Comparison of ENCODE assay signal across 8 mouse cellular contexts in genomic region chr1:105971490-105972170, GRCm38 (mm10). TPM values are rescaled to one million over a fixed set of nuclear protein-coding genes. Genes with fewer than 3 reads are reported as not detected.
DNase-seq lines count a peak whose midpoint lies in the region; ATAC-seq and TF ChIP-seq lines count a peak whose summit lies in the region.
"Had no signal": no experiment of that assay in that cellular context is flagged by ENCODE, and none has a peak within 500 bp of the region (broad histone marks: within the 10 kb centered on the region; RNA-seq: fewer than 3 reads in every experiment).

No protein-coding gene starts in this region.

- H3K4me1 ChIP-seq in CH12.LX (ENCODE audit: control insufficient read depth in 1 of 2, insufficient read depth in 2 of 2), result peaks cover 3 to 36% of the 10 kb centered on the region in 2 experiments; a peak in 2 of 4 replicates
- no peaks in the 10 kb centered on the region for H3K4me1 ChIP-seq in lung, embryonic 14.5 days (ENCODE audit: insufficient read depth)

- peak overlapping the region; percentile 43 for H3K4me2 ChIP-seq in CH12.LX (ENCODE audit: insufficient read depth, low read depth, poor library complexity, severe bottlenecking)
- H3K4me2 ChIP-seq in lung, embryonic 14.5 days, result peak overlapping the region; percentile 53
- H3K4me2 ChIP-seq: embryonic facial prominence, embryonic 12.5 days had no signal

- TF ChIP-seq EP300 in CH12.LX (IDR thresholded peaks at IDR 0.05; ENCODE audit: low read length), result peak; percentile 87

- in situ Hi-C loops in CH12.LX (cut with MboI; ENCODE audit: low pct_ligation_motif_present, low pct_unique_long_range_greater_than_20kb, low sequenced_read_pairs), result no loop called here

- H3K27ac ChIP-seq in CH12.LX (ENCODE audit: insufficient read depth, low read depth), result no peak overlapping the region
- H3K27ac ChIP-seq in lung, embryonic 14.5 days (ENCODE audit: low read depth), result no peak overlapping the region
- H3K27ac ChIP-seq: embryonic facial prominence, embryonic 12.5 days had no signal

- ATAC-seq in lung, embryonic 14.5 days (ENCODE audit: insufficient read depth), result no peak; the same call in 1 of the 2 replicates

- dilution Hi-C loops in CH12.LX (cut with MboI; ENCODE audit: extremely low pct_ligation_motif_present, extremely low pct_unique_long_range_greater_than_20kb, low sequenced_read_pairs), result no loop called here

- H3K27me3 ChIP-seq in CH12.LX (replicated peaks), result no peaks in the 10 kb centered on the region
- no peaks in the 10 kb centered on the region for H3K27me3 ChIP-seq in lung, embryonic 14.5 days (ENCODE audit: insufficient read depth, low read length)
- H3K27me3 ChIP-seq: embryonic facial prominence, embryonic 12.5 days had no signal

- H3K79me2 ChIP-seq in CH12.LX (replicated peaks; ENCODE audit: control insufficient read depth, extremely low read depth, insufficient read depth, poor library complexity, severe bottlenecking), result no peaks in the 10 kb centered on the region

- no peaks in the 10 kb centered on the region for H3K9me3 ChIP-seq in CH12.LX (replicated peaks; ENCODE audit: low read length)
- H3K9me3 ChIP-seq in lung, embryonic 14.5 days (ENCODE audit: low read depth, low read length), result no peaks in the 10 kb centered on the region
- H3K9me3 ChIP-seq: embryonic facial prominence, embryonic 12.5 days had no signal

- H3K36me3 ChIP-seq in CH12.LX (replicated peaks in 1 of 2; ENCODE audit: control insufficient read depth in 1 of 2, insufficient read depth in 1 of 2, low read length in 1 of 2), result no peaks in the 10 kb centered on the region
- no peaks in the 10 kb centered on the region for H3K36me3 ChIP-seq in lung, embryonic 14.5 days (ENCODE audit: insufficient read depth)
- H3K36me3 ChIP-seq: embryonic facial prominence, embryonic 12.5 days had no signal

- no peak for TF ChIP-seq POLR2A in CH12.LX (IDR thresholded peaks at IDR 0.05; ENCODE audit: low read depth, low read length)

- no peak overlapping the region for H3K9ac ChIP-seq in CH12.LX (ENCODE audit: insufficient read depth, low read depth)
- H3K9ac ChIP-seq in lung, embryonic 14.5 days, result peak overlapping the region; percentile 31; the same call in 1 of the 2 replicates
- H3K9ac ChIP-seq: embryonic facial prominence, embryonic 12.5 days had no signal

- H3K4me3 ChIP-seq in CH12.LX (replicated peaks in 1 of 3; ENCODE audit: low read depth in 2 of 3, low read length in 2 of 3, poor library complexity in 1 of 3), result no peak overlapping the region
- H3K4me3 ChIP-seq in lung, embryonic 14.5 days (ENCODE audit: low read depth, low read length), result peak overlapping the region; percentile 3; the same call in 1 of the 2 replicates
- H3K4me3 ChIP-seq: embryonic facial prominence, embryonic 12.5 days had no signal

- TF ChIP-seq RAD21 in CH12.LX (IDR thresholded peaks at IDR 0.05; ENCODE audit: low read depth, low read length), result no peak

- 31% methylated on average over 10 of the region's 10 CpGs for WGBS in lung, embryonic 14.5 days

- DNase-seq in CH12.LX (ENCODE audit: extremely low read depth), result peak; percentile 41
- peak; percentile 60 for DNase-seq in adrenal gland, postnatal 10 days
- peak; percentile 47 for DNase-seq in heart, postnatal 4 days
- peak; percentile 61 for DNase-seq in lung, embryonic 14.5 days
- peak; percentile 45 for DNase-seq in thymus, postnatal 0 days (ENCODE audit: low spot score)
- DNase-seq in frontal cortex, postnatal 25 days (ENCODE audit: low spot score in 2 of 2), result no peak
- DNase-seq in cerebellum, adult 9-10 months, result no peak

- no peak for TF ChIP-seq CTCF in CH12.LX (conservative IDR thresholded peaks at IDR 0.05 in 1 of 2, IDR thresholded peaks at IDR 0.05 in 1 of 2; ENCODE audit: low read depth in 2 of 2, low read length in 2 of 2)
- TF ChIP-seq CTCF in lung, embryonic 14.5 days (IDR thresholded peaks at IDR 0.05; ENCODE audit: low read depth), result no peak

TF ChIP-seq in CH12.LX, 34 proteins besides CTCF, POLR2A, EP300 and RAD21:
- TF ChIP-seq MEF2A (IDR thresholded peaks at IDR 0.05; ENCODE audit: borderline replicate concordance, low read depth, low read length) (peak; percentile 74), MAZ (IDR thresholded peaks at IDR 0.05; ENCODE audit: low read depth, low read length) (no peak), ZKSCAN1 (IDR thresholded peaks at IDR 0.05; ENCODE audit: borderline replicate concordance, low read depth, low read length) (no peak), MAX (IDR thresholded peaks at IDR 0.05; ENCODE audit: low read length) (no peak), BHLHE40 (IDR thresholded peaks at IDR 0.05; ENCODE audit: low read depth, low read length) (peak; percentile 26; the same call in 1 of the 2 replicates), NRF1 (IDR thresholded peaks at IDR 0.05; ENCODE audit: low read depth, low read length) (no peak), GABPA (IDR thresholded peaks at IDR 0.05; ENCODE audit: insufficient replicate concordance, low read depth, low read length) (no peak), ETS1 (conservative IDR thresholded peaks at IDR 0.05; ENCODE audit: low read depth, low read length) (no peak; the same call in 1 of the 2 replicates), ZMIZ1 (IDR thresholded peaks at IDR 0.05; ENCODE audit: low read depth, low read length) (no peak), IRF4 (IDR thresholded peaks at IDR 0.05; ENCODE audit: low read depth, low read length) (peak; percentile 95), SIN3A (IDR thresholded peaks at IDR 0.05; ENCODE audit: low read length) (0 out of 2 replicates have a peak, but pooled peaks have one; percentile 21), HCFC1 (IDR thresholded peaks at IDR 0.05; ENCODE audit: low read depth, low read length) (no peak), JUN (IDR thresholded peaks at IDR 0.05; ENCODE audit: insufficient read depth, low read depth, low read length) (no peak)

RNA-seq across cellular contexts. Expression of gene Zcchc2, which starts 18.6 kb away (rescaled TPM):
- 7.8 TPM in 2 replicates for total RNA-seq in CH12.LX (2012; rRNA removed)
- 6.7 and 6.8 TPM in 2 replicates for total RNA-seq in CH12.LX (2014; rRNA removed)
- polyA plus RNA-seq in CH12.LX (2012; ENCODE audit: insufficient read length, low read depth), result 10.5 and 12.6 TPM in 2 replicates
- 10 to 100 TPM; 14.0 to 16.3 TPM for total RNA-seq in adrenal gland, postnatal 10 days (2021)
- total RNA-seq in heart, postnatal 4 days (2021), result 1 to 10 TPM; 8.7 to 9.1 TPM
- 3.1 and 3.2 TPM in 2 replicates for polyA plus RNA-seq in lung, embryonic 14.5 days (2014; fragmentation: Nextera tagmentation; extraction: Ambion mirVana)
- 3.7 and 5.3 TPM in 2 replicates for polyA plus RNA-seq in thymus, postnatal 0 days (2015; fragmentation: Nextera tagmentation; extraction: Ambion mirVana)

Comparison
In these comparisons a context has a peak if more than half of its experiments do, and no peak if none do; other contexts are left out.
1. DNase-seq: peak in CH12.LX (single experiment), adrenal gland, postnatal 10 days (single experiment), heart, postnatal 4 days (single experiment), lung, embryonic 14.5 days (single experiment) and thymus, postnatal 0 days (single experiment); none in frontal cortex, postnatal 25 days (0 of 2) and cerebellum, adult 9-10 months (single experiment).